Mouse (Mus musculus): ENCODE measurements around the gene Exoc4. TPM values are rescaled to one million over a fixed set of nuclear protein-coding genes. Genes with fewer than 3 reads are reported as not detected.

Gene Exoc4
- polyA plus RNA-seq, 1 experiment, result 7.7 TPM

DNA sequence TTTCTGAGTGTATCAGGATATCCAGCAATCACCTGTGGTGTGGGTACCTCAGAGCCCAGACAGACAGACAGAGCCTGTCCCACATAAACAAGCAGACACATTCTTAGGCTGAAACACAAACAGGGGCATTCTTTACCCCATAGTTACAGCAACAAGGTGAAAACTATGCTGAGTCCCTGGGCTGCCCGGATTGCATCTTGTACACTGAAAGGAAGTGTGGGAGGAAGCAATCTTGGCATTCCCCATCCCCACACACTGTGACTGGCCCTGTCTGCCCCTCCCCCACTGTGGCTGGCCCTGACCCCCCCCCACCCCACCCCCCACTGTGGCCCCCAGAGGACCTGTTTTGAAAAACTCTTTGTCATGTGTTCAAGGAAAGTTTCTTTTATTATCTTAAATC is 623.3 kb downstream of the Exoc4 start:
- no peak for TF ChIP-seq GATA1 (IDR thresholded peaks at IDR 0.05; ENCODE audit: low read length)

DNA sequence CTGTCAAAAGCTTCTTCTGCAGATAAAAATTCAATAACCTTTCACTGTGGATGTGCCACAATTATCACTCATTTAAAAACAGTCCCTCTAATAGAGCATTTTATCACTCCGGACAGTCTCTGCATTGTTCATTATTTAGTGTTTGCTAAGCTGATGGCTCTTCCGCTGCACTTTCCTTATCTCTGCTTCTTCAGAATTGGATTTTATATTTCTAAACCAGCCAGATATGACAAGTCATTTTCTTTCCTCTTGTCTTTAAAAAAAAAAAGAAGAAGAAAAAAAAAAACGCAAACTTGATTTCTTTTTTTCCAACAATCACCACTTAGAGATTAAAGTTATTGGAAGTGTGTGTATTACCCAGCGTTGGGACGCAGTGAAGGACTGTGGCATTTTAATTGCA is 624.1 kb downstream of the Exoc4 start:
- TF ChIP-seq GATA1 (IDR thresholded peaks at IDR 0.05; ENCODE audit: low read length), result no peak

DNA sequence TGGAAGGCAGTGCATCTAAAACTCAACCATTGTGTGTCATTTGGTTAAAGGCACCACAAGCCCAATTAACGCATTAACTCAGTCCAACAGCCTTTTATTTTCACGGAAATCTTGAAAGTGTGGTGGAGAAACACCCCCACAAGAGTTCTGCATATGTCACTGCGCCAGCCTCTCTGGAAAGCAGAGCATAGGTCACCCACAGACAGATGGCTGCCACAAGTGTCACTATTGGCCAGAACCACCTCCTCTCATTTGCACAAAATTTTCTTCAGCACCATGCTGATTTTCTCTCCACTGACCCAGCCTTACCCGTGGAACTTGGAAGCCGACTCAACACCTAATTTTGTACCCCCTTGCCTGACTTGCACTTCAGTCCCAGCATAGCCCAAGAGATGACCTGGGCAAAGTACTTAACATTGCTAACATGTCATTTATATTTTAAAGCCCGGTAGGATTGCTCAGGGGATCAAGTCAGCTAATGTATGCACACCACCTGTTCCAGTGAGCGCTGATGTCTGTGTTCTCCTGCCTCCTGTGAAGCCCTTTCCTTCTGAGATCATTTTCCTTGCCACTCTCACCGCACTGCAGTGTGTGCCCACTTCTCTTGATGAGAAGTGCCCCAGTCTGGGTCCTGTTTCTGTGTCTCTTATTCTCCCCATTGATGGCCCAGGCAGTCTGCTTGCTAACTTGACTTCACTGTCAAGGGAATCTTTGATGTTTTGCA is 625.6 kb downstream of the Exoc4 start:
- no peak for TF ChIP-seq GATA1 (IDR thresholded peaks at IDR 0.05; ENCODE audit: low read length)

DNA sequence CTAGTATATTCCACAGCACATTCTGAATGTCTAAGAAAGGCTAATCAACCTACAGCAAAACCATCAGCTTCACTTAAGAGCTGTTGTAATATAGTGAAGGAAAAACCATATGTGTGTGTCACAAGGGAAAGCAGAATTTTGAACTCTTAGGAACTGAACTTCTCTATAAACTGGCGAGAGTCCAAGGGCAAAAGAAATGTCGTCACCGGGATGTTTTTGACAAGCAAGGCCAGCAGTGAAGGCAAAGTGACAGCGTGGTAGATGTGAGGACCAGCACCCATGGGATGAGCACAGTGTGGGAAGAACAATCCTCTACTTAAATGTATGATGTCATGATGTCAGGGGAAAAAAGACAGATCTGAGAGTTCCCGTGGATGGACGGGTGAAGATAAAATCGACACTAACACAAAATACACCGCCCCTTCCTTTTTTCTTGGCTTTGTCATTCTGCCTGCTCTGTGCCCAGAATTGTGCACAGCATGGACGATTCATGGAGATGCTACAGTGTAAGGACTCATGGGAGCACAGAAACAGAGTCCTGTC is 635.3 kb downstream of the Exoc4 start:
- TF ChIP-seq GATA1 (IDR thresholded peaks at IDR 0.05; ENCODE audit: low read length), result no peak

DNA sequence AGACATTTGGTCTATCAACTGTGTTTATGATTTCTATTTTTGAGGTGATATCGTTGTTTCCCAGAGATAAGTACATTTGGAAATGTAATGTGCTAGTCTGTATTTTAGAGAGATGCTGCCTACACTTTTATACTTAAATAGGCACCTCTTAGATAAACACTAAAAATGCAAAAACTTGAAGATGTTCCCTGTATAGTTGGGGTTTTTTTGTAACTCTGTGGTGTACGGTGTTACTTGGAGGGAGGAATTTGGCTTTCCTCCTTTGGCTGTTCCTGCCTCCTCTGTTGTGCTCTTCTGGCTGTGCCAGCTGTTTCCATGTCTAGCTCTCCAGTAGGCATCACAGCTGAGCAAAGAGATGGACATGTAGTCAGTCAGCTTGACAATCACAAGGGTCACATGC is 638.1 kb downstream of the Exoc4 start:
- no peak for TF ChIP-seq GATA1 (IDR thresholded peaks at IDR 0.05; ENCODE audit: low read length)

DNA sequence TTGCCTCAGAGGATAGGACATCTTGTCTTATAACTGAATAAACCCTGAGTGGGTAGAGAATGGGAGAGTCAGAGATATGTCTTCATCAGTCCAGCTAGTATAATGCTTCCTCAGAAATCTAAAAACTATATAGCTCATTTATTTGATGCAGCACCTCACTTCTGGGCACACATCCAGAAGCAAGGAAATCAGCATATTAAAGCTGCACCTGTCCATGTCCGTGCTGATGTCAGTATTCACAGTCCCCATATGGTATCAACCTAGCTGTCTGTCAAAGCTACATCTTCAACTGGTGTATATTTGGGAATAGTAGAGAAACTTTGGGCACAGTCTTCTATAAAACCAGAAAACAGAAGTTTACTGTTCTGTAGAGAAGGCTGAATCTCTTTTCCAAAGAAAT is 642.0 kb downstream of the Exoc4 start:
- no peak for TF ChIP-seq GATA1 (IDR thresholded peaks at IDR 0.05; ENCODE audit: low read length)

DNA sequence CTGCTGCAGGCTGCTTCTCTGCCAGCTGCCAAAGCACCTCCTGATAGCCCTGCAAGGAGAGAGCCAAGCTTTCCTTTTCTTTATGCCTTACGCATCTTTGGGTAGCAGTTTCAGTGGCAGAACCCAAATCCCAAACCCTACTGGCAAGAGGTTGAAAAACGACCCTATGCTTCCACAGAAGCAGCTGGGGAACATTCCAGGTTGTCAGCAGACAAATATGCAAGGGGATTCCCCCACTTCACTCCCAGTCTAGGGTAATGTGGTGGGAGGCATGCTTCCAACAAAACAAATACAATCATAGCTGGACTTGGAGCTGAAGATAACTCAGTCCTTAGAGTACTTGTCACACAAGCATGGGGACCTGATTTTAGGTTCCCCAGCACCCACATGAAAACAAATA is 643.3 kb downstream of the Exoc4 start:
- no peak for TF ChIP-seq GATA1 (IDR thresholded peaks at IDR 0.05; ENCODE audit: low read length)

DNA sequence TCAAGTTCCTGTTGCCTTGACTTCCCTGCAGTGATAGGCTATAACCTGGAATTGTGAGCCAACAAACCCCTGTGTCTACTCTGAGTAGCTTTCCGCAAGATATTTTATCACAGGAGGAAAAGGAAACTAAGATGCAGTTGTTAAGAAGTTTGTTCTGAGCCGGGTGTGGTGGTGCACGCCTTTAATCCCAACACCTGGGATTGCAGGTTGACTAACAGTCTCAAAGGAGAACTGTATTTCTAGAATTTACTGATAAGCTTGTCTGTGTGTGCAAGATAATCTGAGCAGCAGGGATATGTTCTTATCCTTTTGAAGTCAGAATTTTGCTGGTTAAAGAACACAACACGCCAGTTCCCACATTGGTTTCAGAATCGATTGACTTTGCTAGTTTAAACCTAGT is 651.1 kb downstream of the Exoc4 start:
- no peak for TF ChIP-seq GATA1 (IDR thresholded peaks at IDR 0.05; ENCODE audit: low read length)

DNA sequence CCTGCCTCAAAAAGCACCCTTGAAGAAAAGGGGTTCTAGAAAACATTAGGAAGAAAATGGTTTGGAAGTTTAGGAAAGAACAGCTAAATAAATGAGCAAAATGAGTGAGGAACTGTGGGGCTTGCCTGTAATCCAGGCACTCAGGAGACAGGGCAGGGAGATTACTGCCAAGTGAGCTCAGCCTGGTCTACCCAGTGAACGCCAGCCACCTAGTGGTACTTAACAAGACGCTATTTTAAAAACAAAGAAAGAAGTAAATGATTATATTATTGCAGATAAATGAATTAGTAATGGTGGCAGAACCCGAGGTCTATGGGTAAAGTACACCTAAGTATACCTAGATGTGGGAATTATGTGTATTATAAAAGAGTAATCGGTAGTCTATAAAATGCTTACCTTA is 651.7 kb downstream of the Exoc4 start:
- no peak for TF ChIP-seq GATA1 (IDR thresholded peaks at IDR 0.05; ENCODE audit: low read length)

DNA sequence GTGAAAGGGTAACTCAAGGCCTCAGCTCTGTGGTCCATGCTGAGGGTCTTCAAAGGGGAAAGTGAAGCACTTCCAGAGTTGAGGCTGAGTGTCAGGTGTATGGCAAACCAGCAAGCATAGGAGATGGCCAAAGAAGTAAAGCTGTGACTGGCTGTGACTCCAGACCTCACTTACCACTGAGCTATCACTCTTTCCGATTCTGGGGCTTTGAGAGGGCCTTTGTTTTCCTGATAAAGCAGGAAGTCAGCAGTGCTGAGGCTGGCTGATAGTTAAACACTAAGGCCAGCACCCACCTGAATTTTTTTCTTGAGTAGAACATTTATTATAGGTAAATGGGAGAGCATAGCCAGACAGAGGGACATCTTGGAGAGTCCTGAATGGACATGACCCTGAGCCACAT is 656.2 kb downstream of the Exoc4 start:
- no peak for TF ChIP-seq GATA1 (IDR thresholded peaks at IDR 0.05; ENCODE audit: low read length)

DNA sequence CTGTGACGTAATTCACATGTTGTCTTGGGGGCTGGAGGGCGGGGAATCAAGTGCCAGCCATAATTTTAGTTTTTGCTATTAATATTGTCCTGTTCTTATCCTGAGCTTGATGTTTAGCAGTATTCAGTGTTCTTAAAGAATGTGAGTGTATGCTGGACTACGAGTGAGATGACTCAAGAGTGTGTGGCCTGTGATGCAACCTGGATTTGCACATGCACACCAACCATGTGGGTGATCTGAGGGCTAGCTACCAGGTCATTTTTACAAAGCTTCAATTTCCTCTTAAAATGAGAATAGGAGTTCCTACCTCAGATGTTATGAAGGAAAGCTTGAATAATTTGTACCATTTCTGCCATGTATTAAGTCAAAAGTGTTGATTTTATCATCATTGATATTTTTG is 661.8 kb downstream of the Exoc4 start:
- TF ChIP-seq GATA1 (IDR thresholded peaks at IDR 0.05; ENCODE audit: low read length), result no peak

DNA sequence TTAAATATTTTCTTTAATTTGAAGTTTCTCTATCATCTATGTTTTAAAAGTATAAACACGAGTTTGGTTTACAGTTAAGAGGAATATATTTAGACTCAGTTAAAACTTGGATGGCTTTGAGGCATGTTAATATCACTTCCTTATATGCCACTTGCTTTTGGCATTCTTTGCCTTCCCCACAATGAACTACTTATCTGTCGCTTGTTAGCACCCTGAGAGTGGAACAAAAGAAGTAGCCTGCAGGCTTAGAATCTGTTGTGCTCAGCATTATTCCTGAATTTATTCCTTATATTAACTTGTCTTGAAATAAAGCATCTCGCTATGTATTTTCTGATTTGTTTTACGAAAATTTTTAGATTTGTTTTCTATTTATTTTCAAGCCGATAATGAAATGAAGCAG is 664.2 kb downstream of the Exoc4 start:
- no peak for TF ChIP-seq GATA1 (IDR thresholded peaks at IDR 0.05; ENCODE audit: low read length)

DNA sequence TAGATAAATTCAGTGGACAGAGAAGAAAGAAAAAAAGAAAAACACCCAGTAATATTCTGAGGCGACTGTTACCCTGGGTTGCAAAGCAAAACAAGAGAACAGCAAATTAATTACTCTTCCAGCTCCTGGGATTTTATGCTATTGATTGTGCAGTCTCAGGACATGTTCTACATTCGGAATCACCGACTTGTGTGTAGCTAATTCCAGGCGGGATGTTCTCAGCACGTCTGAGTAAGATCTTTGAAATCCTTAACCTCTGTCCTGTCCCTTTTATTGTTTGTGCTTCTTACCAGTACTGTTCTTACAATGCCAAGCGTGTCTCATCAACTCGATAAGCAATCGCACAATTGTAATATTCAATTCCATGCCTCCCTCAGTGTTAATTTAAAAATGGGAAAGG is 664.6 kb downstream of the Exoc4 start:
- no peak for TF ChIP-seq GATA1 (IDR thresholded peaks at IDR 0.05; ENCODE audit: low read length)

DNA sequence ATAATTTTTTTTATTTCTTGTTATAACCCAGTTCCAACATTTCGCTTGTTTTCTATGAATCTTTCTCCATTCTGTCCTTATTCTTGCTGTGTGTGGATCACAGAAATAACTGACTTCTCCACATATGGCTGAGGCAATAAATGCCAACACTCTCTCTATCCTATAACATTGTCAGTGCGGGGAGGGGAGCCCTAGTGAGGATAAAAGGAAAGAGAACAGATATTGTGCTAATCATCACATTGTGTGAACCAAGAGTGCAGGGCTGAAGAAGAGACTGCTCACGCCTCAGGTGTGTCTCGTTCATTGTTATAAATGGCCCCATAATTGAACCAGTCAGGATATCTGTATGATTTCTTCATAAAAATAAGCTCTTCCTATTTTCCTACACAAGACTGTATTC is 665.1 kb downstream of the Exoc4 start:
- no peak for TF ChIP-seq GATA1 (IDR thresholded peaks at IDR 0.05; ENCODE audit: low read length)

DNA sequence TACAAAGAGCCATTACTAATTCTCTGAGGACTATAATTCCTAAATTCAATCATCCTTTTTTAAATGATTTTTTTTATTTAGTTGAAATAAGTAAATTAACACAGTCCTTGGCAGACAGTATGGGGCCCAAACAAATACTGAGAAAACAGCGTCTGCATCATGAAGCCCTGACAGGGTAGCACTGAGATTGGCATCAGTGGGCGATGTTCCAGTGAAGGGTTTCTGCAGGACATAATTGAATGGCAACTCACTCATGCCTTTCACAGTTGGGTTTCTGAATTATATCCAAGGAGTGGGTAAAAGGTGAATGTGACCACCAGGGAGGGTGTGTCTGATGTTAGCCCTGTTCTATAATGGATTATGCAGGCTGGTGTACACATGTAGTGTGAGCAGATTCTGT is 674.7 kb downstream of the Exoc4 start:
- TF ChIP-seq GATA1 (IDR thresholded peaks at IDR 0.05; ENCODE audit: low read length), result no peak

DNA sequence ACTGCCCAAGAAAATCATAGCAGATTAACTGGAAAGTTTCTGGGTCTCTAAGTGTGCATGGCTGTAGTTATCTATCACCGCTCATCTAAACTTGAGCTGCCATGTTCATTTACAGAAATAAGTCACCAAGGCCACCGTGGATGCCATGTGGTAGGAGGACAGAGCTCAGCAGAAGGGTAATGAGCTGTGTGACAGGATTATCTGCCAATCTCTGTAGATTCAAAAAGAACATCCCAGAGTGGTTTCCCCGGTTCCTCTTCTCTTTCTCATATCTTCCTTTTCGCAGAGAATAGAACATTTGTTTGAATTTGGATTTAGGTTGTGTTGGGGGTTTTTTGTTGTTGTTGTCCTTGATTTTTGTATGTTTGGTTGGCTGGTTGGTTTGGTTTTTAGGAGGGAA is 676.0 kb downstream of the Exoc4 start:
- no peak for TF ChIP-seq GATA1 (IDR thresholded peaks at IDR 0.05; ENCODE audit: low read length)

DNA sequence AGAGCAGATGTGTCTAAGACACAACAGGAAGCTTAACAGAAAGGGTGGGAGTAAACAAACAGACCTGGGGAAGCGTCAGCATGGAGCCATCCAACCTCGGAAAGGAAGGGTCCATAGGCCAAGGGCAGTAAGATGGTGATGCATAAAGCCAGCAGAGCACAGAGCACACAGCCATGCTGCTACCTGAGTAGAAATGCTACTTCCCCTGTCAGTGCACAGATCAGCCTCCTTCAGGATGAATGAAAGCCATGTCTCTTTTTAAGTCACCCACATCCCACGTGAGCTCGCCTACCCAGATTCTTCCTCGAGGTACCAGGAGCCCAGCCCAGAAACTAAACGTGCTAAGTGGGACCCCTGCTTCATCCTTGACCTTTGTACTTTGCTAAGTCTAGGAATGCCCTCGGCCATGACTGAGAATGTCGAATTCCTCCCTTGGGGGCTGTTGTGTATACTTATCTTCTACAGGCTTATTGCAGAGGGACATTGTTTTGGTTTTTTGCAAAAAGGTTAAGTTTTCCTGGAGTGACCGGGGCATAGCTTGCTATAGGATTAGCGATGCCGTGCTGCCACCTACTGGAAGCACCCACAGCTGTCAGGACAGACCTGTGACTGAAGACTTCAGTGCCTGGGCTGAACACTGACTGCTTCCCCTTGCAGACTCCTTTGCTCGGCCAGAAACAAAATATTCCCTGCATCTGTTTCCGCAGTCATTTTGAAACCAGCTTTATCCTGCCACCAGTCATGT is 680.6 kb downstream of the Exoc4 start:
- no peak for TF ChIP-seq GATA1 (IDR thresholded peaks at IDR 0.05; ENCODE audit: low read length)

All from G1E-ER4 (cell line).